Mouse (Mus musculus): ENCODE measurements around the gene Akt1s1. TPM values are rescaled to one million over a fixed set of nuclear protein-coding genes. Genes with fewer than 3 reads are reported as not detected.
A peak's percentile ranks its signal among the peaks of the same experiment; 100 is the strongest.

Gene Akt1s1
- polyA plus RNA-seq, 1 experiment from 2014 or later, result 84.6 TPM

GRCm38 (mm10) chr7:44860576-44861428 lies 12.0 kb downstream of the Akt1s1 start:
- 61% methylated on average over 22 of the region's 22 CpGs for WGBS
- H3K36me3 ChIP-seq (replicated peaks), result peaks cover 68% of the 10 kb centered on the region
- DNase-seq (ENCODE audit: extremely low spot score, low spot score), result peak; percentile 74
- H3K27me3 ChIP-seq (ENCODE audit: poor library complexity, severe bottlenecking), result no peaks in the 10 kb centered on the region
- peak overlapping the region; percentile 24; the same call in 1 of the 2 replicates for H3K4me3 ChIP-seq
- H3K9me3 ChIP-seq, result no peaks in the 10 kb centered on the region
- peaks cover 59% of the 10 kb centered on the region for H3K4me1 ChIP-seq
- H3K27ac ChIP-seq, result peak overlapping the region; percentile 69

GRCm38 (mm10) chr7:44861429-44861816 lies 12.6 kb downstream of the Akt1s1 start:
- Histone ChIP-seq H3K9me3 (no peaks in the 10 kb centered on the region), H3K36me3 (replicated peaks) (peaks cover 74% of the 10 kb centered on the region), H3K27me3 (ENCODE audit: poor library complexity, severe bottlenecking) (no peaks in the 10 kb centered on the region), H3K4me1 (peaks cover 60% of the 10 kb centered on the region), H3K27ac (peak overlapping the region; percentile 69), H3K4me3 (peak overlapping the region; percentile 8; the same call in 1 of the 2 replicates)
- no peak for DNase-seq (ENCODE audit: extremely low spot score, low spot score)
- WGBS, result 90% methylated on average over 14 of the region's 14 CpGs

- Histone ChIP-seq H3K27me3 (ENCODE audit: poor library complexity, severe bottlenecking) (no peaks in the 10 kb centered on the region), H3K36me3 (replicated peaks) (peaks cover 84% of the 10 kb centered on the region), H3K27ac (no peak overlapping the region), H3K4me3 (peak overlapping the region; percentile 8; the same call in 1 of the 2 replicates), H3K4me1 (peaks cover 61% of the 10 kb centered on the region), H3K9me3 (no peaks in the 10 kb centered on the region)
- no peak for DNase-seq (ENCODE audit: extremely low spot score, low spot score)
- WGBS, result 94% methylated on average over 8 of the region's 8 CpGs
Measured at GRCm38 (mm10) chr7:44862434-44862833, 13.6 kb downstream of the Akt1s1 start.

GRCm38 (mm10) chr7:44863210-44863609 lies 14.4 kb downstream of the Akt1s1 start:
- peak overlapping the region; percentile 8; the same call in 1 of the 2 replicates for H3K4me3 ChIP-seq
- no peaks in the 10 kb centered on the region for H3K27me3 ChIP-seq (ENCODE audit: poor library complexity, severe bottlenecking)
- H3K4me1 ChIP-seq, result peaks cover 61% of the 10 kb centered on the region
- WGBS, result 93% methylated on average over 14 of the region's 14 CpGs
- H3K36me3 ChIP-seq (replicated peaks), result peaks cover 91% of the 10 kb centered on the region
- H3K27ac ChIP-seq, result no peak overlapping the region
- no peaks in the 10 kb centered on the region for H3K9me3 ChIP-seq
- no peak for DNase-seq (ENCODE audit: extremely low spot score, low spot score)

GRCm38 (mm10) chr7:44863982-44864494 lies 15.2 kb downstream of the Akt1s1 start:
- peaks cover 89% of the 10 kb centered on the region for H3K36me3 ChIP-seq (replicated peaks)
- no peaks in the 10 kb centered on the region for H3K9me3 ChIP-seq
- H3K4me1 ChIP-seq, result peaks cover 60% of the 10 kb centered on the region
- H3K27ac ChIP-seq, result no peak overlapping the region
- H3K27me3 ChIP-seq (ENCODE audit: poor library complexity, severe bottlenecking), result no peaks in the 10 kb centered on the region
- DNase-seq (ENCODE audit: extremely low spot score, low spot score), result no peak
- H3K4me3 ChIP-seq, result peak overlapping the region; percentile 19
- WGBS, result 90% methylated on average over 11 of the region's 11 CpGs

GRCm38 (mm10) chr7:44864595-44865542 lies 16.1 kb downstream of the Akt1s1 start:
- no peak overlapping the region for H3K27ac ChIP-seq
- H3K36me3 ChIP-seq (replicated peaks), result peaks cover 86% of the 10 kb centered on the region
- H3K4me1 ChIP-seq, result peaks cover 61% of the 10 kb centered on the region
- 91% methylated on average over 24 of the region's 24 CpGs for WGBS
- H3K9me3 ChIP-seq, result no peaks in the 10 kb centered on the region
- DNase-seq (ENCODE audit: extremely low spot score, low spot score), result no peak
- H3K27me3 ChIP-seq (ENCODE audit: poor library complexity, severe bottlenecking), result no peaks in the 10 kb centered on the region
- H3K4me3 ChIP-seq, result peak overlapping the region; percentile 19

- peaks cover 61% of the 10 kb centered on the region for H3K4me1 ChIP-seq
- DNase-seq (ENCODE audit: extremely low spot score, low spot score), result no peak
- 80% methylated on average over 15 of the region's 15 CpGs for WGBS
Measured at GRCm38 (mm10) chr7:44866276-44867009, 17.7 kb downstream of the Akt1s1 start.

GRCm38 (mm10) chr7:44867010-44867702 lies 18.4 kb downstream of the Akt1s1 start:
- peaks cover 63% of the 10 kb centered on the region for H3K36me3 ChIP-seq (replicated peaks)
- no peaks in the 10 kb centered on the region for H3K9me3 ChIP-seq
- H3K4me1 ChIP-seq, result peaks cover 59% of the 10 kb centered on the region
- H3K27ac ChIP-seq, result peak overlapping the region; percentile 96; the same call in 1 of the 2 replicates
- DNase-seq (ENCODE audit: extremely low spot score, low spot score), result no peak
- H3K4me3 ChIP-seq, result peak overlapping the region; percentile 72
- 86% methylated on average over 19 of the region's 19 CpGs for WGBS
- no peaks in the 10 kb centered on the region for H3K27me3 ChIP-seq (ENCODE audit: poor library complexity, severe bottlenecking)

More at GRCm38 (mm10) chr7:44866276-44867009, 17.7 kb downstream of the Akt1s1 start:
- peak overlapping the region; percentile 96; the same call in 1 of the 2 replicates for H3K27ac ChIP-seq
- no peaks in the 10 kb centered on the region for H3K27me3 ChIP-seq (ENCODE audit: poor library complexity, severe bottlenecking)
- H3K4me3 ChIP-seq, result peak overlapping the region; percentile 72
- no peaks in the 10 kb centered on the region for H3K9me3 ChIP-seq
- peaks cover 70% of the 10 kb centered on the region for H3K36me3 ChIP-seq (replicated peaks)

GRCm38 (mm10) chr7:44867802-44868201 lies 19.0 kb downstream of the Akt1s1 start:
- WGBS, result 68% methylated on average over 9 of the region's 9 CpGs
- Histone ChIP-seq H3K4me1 (peaks cover 59% of the 10 kb centered on the region), H3K27me3 (ENCODE audit: poor library complexity, severe bottlenecking) (no peaks in the 10 kb centered on the region), H3K36me3 (replicated peaks) (peaks cover 56% of the 10 kb centered on the region), H3K27ac (peak overlapping the region; percentile 96), H3K9me3 (no peaks in the 10 kb centered on the region), H3K4me3 (peak overlapping the region; percentile 72)
- no peak for DNase-seq (ENCODE audit: extremely low spot score, low spot score)

GRCm38 (mm10) chr7:44868465-44868864 lies 19.7 kb downstream of the Akt1s1 start:
- Histone ChIP-seq H3K27me3 (ENCODE audit: poor library complexity, severe bottlenecking) (no peaks in the 10 kb centered on the region), H3K27ac (peak overlapping the region; percentile 96), H3K36me3 (replicated peaks) (peaks cover 50% of the 10 kb centered on the region), H3K9me3 (no peaks in the 10 kb centered on the region), H3K4me3 (peak overlapping the region; percentile 72), H3K4me1 (peaks cover 63% of the 10 kb centered on the region)
- DNase-seq (ENCODE audit: extremely low spot score, low spot score), result no peak
- 9% methylated on average over 16 of the region's 16 CpGs for WGBS

GRCm38 (mm10) chr7:44868919-44869696 lies 20.3 kb downstream of the Akt1s1 start:
- H3K27ac ChIP-seq, result peak overlapping the region; percentile 96
- under 1% methylated on average over 92 of the region's 108 CpGs for WGBS
- no peaks in the 10 kb centered on the region for H3K9me3 ChIP-seq
- H3K4me1 ChIP-seq, result peaks cover 66% of the 10 kb centered on the region
- peak overlapping the region; percentile 72 for H3K4me3 ChIP-seq
- DNase-seq (ENCODE audit: extremely low spot score, low spot score), result peak; percentile 76
- H3K27me3 ChIP-seq (ENCODE audit: poor library complexity, severe bottlenecking), result no peaks in the 10 kb centered on the region
- peaks cover 43% of the 10 kb centered on the region for H3K36me3 ChIP-seq (replicated peaks)

All from forebrain, embryonic 10.5 days (tissue).